Mouse (Mus musculus) right cerebral cortex, adult 2 months (tissue): ENCODE data around the gene Plcz1.

Experiments
- DNase-seq, 2 experiments: peaks; one replicate each; pipeline ENCODE4 v3.0.0; 2021 to 2022; ENCODE audit warnings: low spot score in 2 of 2

The Plcz1 gene

DNA sequence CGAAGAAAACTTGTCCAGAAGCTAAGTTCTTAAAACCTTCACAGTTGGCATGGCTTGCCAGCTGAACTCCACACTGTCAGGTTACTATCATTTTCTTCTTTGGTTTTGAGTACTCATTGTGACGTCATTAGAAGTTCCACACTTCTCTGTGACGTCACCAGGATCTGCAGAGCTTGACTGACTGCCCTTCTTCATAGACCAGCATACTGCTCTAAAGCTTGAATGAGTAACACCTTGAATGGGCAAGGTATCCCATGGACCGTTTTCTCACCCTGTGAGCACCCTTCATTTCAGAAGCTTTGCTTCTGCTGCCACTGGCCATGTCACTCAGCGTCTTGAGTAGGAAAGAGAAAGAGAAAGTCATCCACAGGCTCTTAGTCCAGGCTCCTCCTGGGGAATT is at the start of gene Plcz1:
Gene Plcz1 (minus strand): TSS at position 101 of the 400 bp plus-strand sequence.
- no peak for DNase-seq

DNA sequence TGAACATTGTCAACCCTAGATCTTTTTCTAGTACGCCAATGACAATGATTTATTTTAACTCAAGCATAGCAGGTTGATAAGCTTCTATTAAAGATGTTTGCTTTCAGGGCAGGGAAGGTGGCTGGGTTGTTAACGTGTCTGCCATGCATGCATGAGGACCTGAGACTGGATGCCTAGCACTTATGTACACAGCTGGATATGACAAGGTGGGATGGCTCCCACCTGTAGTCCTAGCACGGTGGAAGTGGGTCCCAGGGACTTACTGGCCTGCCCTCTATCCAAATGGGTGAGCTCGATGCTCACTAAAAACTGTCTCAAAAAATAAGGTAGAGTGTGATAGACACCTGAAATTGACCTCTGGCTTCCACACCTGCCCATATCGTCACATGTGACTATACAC is 48.6 kb upstream of the Plcz1 start:
- DNase-seq: no peak

DNA sequence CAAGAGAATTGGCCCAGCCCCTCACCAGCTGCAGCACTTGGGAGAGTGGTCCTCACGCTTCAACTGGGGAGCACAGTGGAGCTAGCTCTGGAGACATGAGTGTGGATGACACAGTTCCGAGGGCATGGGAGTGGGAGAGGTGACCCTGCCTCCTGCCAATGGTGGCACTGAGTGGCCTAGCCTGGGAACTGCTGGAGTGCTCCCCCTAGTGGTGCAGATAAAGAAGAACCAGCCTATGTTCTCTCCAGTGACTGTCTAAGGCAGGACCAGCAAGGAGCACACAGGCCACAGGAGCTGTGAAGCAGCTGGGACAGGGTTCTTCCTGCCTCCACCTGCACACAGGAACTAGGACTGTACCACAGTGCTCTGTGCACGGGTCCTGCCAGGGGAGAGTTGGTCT is 40.5 kb upstream of the Plcz1 start:
- no peak for DNase-seq

DNA sequence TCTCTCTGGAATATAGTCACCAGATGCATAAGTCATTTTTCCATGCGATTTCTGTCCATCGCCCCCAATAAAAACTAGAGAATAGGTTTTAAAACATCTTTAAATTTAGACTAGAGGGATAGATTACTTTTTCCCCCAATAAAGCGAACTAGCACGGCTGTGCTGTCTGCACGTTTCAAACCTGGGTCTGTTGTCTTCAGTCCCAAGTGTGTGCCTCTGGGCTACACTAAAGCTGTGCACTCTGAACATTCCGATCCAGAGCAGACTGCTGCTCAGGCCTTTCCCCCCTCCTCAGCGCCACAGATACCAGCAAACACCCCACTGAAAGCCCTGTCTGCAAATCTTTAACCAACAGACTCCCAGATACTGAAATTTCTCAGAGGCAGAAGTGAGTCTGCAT is 39.7 kb upstream of the Plcz1 start:
- DNase-seq: no peak

DNA sequence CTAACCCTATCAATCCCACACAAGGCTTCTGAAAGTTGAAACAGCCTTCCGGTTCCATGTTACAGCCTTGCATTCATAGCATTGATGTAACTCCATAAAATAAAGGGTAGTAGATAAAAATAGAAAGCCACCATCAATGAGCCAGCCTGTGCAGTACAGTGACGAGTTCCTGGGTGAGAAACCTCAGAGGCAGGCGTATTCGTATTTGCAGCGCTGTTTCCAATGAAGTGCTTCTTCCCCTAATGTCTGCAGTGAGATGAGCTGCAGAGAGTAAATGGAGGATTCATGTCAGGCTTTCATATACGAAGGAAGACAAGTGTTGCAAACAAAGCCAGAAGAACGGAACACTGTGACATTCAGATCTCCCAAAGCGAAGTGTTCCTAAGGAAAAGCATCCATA is 27.9 kb upstream of the Plcz1 start:
- peak; percentile 15 to 21 for DNase-seq

DNA sequence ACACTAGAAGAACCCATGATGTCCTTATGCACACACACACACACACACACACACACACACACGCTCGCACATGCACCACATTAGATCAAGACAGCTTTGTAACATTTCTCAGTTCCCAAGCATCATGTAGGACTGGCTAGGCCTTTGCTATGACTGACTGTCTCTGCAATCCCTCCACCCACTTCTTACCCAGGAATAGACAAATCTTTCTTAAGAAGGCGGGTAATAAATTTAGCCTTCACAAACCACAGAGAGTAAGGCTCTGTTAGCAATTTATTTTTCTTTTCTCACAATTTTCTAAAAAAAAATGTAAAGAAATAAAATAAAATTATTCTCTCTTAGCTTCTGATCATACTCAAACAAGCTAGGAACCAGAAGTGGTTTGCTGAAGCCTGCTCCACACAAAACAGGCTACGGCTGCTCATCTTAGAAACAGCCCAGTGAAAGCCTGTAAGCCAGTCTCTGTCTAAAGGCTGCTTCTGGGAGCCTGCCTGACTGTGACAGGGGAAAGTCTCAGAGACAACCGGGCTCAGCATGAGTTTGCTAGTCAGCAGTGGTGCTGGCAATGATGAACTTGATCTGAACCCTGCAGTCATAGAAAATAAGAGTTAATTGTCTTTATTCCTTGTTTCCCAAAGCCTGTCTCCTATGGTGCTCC is 13.1 kb upstream of the Plcz1 start:
- peak; percentile 21 to 36 for DNase-seq

DNA sequence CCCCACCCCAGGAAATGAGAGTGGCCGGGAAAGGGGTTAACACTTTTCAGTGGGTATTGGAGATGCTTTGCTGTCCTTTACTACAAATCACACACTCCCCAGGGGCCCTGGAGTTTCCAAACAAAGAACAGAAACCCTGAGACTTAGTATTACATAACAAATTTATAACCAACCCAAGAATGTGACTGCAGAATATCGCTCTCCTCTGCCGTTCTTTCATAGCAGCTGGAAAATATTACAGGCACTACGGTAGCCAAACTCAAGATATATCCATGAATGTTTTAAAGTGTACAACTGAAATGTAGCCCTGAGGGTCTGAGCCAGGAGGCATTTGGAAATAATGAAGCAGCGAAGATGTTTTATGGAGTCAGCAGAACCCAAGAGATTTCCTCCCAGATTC is 10.2 kb upstream of the Plcz1 start:
- DNase-seq: no peak

DNA sequence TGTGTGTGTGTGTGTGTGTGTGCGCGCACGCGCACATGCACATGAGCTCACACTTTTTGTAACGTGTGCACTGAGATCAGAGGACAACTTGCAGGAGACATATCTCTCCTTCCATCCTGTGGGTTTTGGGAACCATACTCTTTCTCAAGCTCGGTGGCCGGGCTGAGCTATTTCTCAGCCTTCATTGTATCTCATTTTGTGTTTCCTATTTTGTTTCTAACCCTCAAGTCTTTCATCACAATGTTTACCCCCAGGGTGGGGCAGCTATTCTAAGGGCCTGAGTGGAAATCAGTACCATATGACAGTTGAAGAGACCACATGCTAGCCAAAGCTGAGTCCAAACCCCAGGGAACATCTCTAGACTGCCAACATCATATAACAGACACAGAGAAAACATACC is 305 bp downstream of the Plcz1 start, which contains the start of gene Capza3:
Gene Capza3 (plus strand): TSS at position 301 of the 400 bp plus-strand sequence.
- no peak for DNase-seq

DNA sequence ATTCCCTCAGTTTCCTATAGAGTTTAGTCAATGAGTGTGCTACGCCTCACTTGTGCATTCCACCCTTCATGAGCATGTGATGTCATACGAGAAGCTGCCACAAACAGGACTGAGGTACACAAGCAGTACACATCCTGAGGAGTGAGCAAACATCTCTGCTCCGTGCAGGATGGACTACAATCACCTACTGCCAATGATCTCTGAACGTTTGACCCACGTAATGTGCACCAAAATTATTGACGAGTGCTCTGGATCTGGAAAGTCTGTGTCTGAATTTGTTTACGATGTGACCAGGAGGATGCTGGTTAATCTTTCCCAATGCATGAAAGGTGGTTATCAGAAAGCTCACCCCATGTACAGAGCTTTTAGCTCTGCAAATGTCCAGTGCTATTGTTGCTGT is 16.9 kb downstream of the Plcz1 start:
- DNase-seq: no peak

DNA sequence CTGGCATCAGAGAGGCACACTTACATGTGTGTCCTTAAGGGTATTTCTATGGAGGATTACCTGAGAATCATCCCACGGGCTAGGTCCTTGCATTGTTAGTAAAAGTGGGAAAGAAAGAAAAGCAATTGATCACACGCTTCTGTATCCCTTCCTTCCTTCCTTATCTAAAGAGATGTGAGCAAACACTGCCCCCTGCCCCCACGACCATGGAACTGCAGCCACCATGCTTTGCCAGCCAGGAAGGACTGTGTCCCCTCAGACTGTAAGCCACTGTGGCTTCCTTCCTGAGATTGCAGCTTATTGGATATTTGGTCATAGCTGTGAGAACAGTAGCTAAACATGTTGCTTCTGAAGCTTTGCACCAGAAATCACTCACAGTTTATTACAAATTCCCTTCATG is 36.1 kb downstream of the Plcz1 start:
- DNase-seq: no peak

DNA sequence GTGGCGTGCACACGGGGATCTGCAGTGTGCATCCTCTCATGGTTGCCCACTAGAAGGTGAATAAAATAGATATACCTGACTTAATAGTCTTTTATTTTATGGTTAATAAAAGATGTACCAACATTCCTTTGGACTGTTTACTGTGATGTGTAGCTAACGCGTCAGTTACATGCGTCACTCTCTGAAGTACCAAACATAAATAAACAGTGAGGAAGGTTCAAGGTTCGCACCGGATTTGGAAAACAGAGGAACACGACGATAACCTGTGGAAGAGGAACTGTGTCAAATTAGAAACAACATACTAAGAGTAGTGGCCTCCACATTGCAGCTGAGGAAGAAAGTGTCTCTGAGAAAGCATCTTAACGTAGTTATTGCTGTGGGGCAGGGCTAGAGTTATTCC is 51.7 kb downstream of the Plcz1 start:
- DNase-seq: no peak

DNA sequence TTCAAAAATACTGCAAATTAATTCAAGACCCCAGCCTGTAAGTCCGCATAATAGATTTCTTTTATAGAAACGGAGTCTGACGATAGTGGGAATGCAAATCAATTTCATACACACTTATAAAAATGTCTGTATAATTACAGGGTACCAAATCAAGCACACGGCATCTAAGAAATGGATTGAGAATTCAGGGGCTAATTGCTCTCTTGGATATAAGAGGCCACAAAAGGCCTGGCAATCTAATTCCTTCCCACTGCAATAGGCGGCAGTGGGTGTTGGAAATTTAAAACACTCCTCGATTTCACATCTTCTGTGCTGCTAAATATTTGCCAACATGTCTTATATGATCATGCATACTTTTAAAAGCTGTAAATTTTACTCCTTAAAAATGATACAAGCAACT is 52.2 kb downstream of the Plcz1 start:
- DNase-seq: no peak

DNA sequence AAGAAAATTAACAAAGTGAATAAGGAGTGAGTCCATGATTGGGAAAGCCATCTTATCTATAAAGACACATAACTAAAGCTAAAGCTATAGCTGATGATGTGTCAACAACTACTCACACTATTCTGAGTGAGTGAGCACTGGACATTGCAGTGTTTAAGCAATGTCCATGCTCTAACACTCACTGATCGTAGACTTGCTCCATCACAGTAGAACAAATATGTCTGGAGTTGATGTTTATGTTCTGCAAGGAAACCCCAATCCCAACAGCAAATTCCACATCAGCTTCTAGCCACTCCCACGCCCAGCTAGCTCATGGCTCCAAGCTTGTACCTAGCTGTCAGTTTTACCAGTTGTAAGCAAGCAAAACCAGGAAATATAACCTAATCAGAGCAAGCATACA is 54.7 kb downstream of the Plcz1 start:
- DNase-seq: no peak

DNA sequence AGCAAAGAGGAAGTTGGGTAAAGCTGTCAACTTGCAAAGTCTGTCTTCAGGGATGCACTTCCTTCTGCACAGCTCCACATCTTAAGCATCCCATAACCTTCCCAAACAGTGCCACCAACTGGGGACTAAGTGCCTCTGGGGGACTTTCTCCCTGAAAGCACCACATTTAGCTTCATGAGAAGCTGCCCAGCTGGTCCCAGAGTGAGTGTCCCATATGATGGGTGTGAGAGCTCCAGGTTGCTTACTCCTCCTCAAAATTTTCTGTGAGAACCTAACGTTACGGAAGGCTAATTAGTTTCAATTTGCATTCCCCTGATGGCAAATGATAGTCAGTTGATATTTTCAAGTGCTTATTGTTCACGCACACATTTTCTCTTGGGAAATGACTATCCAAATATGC is 57.2 kb downstream of the Plcz1 start:
- no peak for DNase-seq

DNA sequence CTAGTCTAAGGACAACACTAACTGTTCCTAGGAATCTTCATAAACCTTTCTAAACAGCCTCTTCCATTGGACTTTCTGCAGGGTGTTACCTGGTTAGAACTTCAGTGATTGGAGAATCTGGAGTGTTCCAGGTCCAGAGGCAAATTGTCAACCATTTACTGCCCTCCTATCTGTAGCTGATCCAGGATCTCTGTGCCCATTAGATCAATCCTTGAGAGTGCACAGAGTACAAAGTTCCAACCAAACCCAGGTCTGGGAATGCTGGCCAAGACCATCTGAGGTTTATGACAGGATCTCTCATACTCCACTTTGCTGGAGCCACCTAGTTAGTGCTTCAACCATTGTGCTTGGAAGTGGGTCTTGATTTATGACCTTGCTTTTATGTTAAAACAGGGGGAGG is 60.2 kb downstream of the Plcz1 start:
- no peak for DNase-seq

DNA sequence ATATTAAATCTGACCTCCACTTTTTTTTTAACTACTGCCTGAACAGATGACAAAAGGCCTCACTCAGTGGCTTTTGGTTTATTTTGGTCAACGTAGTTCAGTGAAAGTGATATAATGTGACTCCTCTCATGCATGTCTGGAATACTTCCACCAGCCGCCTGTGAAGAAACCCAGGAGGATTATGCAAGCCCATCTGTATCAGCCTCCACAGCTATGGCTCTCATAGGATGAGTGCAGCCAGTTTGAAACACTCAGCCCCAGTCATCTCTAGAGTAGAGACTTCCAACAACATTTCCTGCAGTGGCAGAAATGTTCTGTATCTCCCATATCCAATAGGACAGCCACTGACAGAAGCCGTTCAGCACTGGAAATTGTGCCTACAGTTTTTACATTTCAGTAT is 63.1 kb downstream of the Plcz1 start:
- no peak for DNase-seq

DNA sequence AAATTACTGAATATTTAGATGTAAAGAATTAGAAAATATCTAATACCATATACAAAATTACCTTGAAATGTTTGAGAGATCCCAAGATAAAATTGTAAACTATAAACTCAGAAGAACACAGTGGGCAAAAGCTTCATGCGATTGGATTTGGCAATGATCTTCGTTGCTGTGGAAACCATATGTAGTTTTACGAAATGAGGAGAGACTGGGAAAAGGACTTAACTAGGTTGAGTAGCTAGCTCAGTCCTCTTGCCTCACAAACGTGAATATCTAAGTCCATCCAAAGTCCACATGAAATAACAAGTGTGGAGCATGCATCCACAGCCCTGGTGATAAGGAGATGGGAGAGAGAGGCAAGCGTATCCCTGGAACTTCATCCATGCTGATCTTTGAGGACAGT is 66.6 kb downstream of the Plcz1 start:
- DNase-seq: no peak

DNA sequence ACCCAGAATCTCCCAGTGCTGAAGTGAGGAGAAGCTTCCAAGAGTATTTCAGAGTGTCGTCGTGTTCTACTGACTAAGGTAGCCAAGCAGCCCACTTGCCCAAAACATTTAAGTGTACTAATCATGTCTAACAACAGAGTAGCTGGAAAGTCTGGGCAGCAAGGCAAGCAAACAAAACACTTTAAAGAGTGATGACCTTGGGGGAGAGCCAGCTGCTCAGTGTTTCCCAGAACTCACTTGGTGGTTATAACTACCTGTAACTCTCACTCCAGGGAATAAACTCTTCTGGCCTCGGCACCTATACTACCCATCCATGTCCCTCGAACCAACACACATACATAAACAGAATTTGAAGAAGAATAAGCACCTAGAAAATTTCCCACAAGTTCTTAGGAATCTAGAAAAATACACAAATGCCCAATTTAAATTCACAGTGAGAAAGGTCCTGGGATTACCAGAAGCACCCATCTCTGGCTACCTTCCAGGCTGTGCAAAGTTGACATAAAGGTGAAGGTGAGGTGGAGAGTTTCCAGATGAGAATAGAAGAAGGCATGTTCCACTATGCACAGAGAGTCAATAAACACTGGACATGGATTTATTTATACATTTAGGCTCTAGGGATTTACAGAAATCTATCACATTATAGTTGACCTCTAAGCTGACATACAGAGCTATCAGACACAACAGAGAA is 69.5 kb downstream of the Plcz1 start:
- no peak for DNase-seq

DNA sequence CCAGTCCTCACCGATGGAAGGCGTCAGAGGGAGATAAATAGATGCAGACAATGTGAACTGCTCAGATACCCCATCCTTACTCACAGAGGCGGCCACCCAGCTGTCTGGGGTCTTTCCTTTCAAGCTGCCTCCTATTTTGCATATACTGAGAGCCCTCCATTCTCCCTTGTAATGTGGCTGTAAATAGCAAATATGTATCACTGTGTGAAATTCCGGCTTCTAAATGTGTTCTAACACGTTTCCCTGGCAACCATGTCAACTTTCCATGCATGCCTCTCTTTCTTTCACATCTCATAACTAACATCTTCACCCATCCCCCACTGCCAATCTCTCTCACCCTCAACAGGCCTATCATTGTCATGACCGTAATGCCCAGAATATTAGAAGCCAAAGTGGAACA is 74.6 kb downstream of the Plcz1 start:
- no peak for DNase-seq

DNA sequence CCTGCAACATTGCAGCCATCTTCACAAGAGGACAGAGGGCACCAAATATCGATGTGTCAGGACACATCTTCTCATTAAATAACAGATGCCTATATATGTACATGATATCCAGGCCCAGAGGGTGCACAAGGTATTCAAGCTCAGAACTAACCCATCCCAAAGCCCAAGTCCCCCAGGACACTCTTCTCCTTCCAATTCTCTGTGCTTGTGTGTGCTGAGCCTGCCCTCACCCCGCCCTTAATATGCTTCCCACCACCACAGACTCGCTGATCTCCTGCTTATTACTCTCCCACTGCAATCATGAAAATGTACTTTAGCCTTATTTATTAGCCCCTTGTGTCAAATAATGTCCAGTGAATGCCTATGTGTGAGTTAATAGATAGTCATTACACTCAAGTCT is 76.4 kb downstream of the Plcz1 start:
- DNase-seq: no peak

DNA sequence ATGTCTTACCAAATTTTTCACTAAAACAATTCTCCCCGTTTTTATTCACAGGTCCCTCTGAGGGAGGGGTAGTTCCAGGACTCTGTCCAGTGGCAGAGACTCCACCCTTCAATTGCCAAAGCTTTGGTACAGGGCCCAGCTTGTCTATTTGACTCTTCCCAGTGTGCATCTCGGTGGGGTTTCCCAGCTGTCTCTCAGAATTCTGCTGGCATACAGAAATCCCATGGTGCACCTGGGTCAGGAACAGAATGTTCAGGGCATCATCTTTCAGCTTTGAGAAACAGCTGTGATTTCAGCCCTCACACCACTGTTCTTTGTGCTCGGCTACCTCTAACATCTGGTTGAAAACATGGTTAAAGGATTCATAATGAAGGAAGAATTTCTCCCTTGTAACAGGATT is 77.5 kb downstream of the Plcz1 start:
- DNase-seq: no peak

DNA sequence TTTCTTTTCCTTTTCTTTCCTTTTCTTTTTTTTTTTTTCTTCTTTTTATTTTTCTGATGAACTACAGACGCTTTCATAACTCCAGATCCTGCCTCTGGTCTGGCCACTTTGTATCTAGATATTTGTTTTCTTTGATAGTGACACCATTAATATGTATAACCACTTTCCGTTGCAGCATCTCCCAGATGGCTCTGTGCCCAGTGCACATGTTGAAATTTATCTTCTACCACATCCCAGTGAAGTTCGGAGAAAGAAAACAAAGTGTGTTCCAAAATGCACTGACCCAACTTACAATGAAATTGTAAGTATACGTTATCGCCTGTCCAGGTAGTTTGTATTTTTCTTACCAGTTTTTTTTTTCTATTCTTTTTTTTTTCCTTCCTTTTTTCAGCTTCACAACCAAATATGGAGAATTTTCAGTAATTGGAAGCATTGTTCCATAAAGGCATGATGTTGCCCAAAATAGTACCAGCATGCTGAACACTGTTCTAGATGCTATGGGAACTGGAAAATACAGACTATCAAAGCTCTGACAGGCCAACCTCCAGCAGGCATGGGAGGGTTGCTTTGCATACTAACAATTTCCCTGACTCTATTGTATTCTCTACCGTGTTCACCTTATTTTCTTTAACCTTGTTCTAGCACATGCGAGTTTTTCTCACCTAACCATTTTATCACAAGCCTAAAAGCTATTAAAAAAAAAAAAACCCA is 83.6 kb downstream of the Plcz1 start:
- DNase-seq: peak in 1 of 2 experiments; percentile 21

DNA sequence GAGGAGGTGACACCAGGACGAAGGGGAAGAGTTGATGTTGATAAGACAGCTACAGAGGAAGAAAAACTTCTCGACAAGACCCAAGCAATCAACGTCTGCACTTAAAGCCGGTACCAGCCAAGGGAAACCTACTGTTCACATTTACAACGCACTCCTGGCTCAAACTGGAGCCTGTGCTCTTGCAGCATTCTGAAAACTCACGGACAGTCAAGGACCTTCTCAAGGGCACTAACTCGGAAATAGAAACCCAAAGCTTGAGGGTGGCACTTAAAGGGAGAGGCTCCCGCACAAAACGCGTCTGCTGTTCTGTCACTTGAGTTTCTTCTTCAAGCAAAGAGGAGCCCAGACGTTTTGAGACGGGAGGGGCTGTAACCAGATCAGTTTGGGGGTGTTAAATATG is 87.7 kb downstream of the Plcz1 start:
- DNase-seq: no peak
